In genomic region chr1:74437702-74438427, GRCm38 (mm10) we compare ENCODE assay signal across 9 mouse cellular contexts. TPM values are rescaled to one million over a fixed set of nuclear protein-coding genes. Genes with fewer than 3 reads are reported as not detected.
DNase-seq lines count a peak whose midpoint lies in the region; ATAC-seq lines count a peak whose summit lies in the region.
"Had no signal": no experiment of that assay in that cellular context is flagged by ENCODE, and none has a peak within 500 bp of the region (broad histone marks: within the 10 kb centered on the region; RNA-seq: fewer than 3 reads in every experiment).

No protein-coding gene starts in this region.

- H3K27me3 ChIP-seq in stomach, embryonic 15.5 days (replicated peaks) = no peaks in the 10 kb centered on the region
- H3K27me3 ChIP-seq: megakaryocyte, embryonic 14.5 days had no signal

- peak; percentile 28 to 62 for DNase-seq in frontal cortex, postnatal 36 days (ENCODE audit: low spot score in 2 of 2)
- DNase-seq in frontal cortex, postnatal 25 days (ENCODE audit: low spot score in 2 of 2) = no peak
- DNase-seq in 3134 (ENCODE audit: extremely low read depth, insufficient read length, low spot score) = peak; percentile 44
- DNase-seq in adrenal gland, postnatal 36 days = peak; percentile 91 to 92
- peak; percentile 62 for DNase-seq in induced T-regulatory cell, adult 2 months (ENCODE audit: low read depth)
- no peak for DNase-seq in cerebellum, adult 9-11 months
- no peak for DNase-seq in gastrocnemius, postnatal 4 days (ENCODE audit: low spot score in 2 of 2)

- H3K9me3 ChIP-seq in stomach, embryonic 15.5 days = no peaks in the 10 kb centered on the region
- H3K9me3 ChIP-seq: megakaryocyte, embryonic 14.5 days had no signal

- H3K9ac ChIP-seq in stomach, embryonic 15.5 days = no peak overlapping the region

- ATAC-seq in stomach, embryonic 15.5 days (ENCODE audit: insufficient read depth, low FRiP score, low read depth) = peak; percentile 62

- H3K36me3 ChIP-seq in stomach, embryonic 15.5 days = peaks cover 28% of the 10 kb centered on the region

- no peak overlapping the region for H3K4me3 ChIP-seq in stomach, embryonic 15.5 days (replicated peaks)
- H3K4me3 ChIP-seq: megakaryocyte, embryonic 14.5 days had no signal

- 57% methylated on average over 8 of the region's 8 CpGs for WGBS in stomach, embryonic 15.5 days

- no peaks in the 10 kb centered on the region for H3K4me1 ChIP-seq in stomach, embryonic 15.5 days

- H3K27ac ChIP-seq in stomach, embryonic 15.5 days = no peak overlapping the region

- H3K4me2 ChIP-seq in stomach, embryonic 15.5 days = no peak overlapping the region

RNA-seq across cellular contexts. Expression of gene Vil1, which starts 28.7 kb away (rescaled TPM):
- total RNA-seq in adrenal gland, postnatal 36 days (2021) = 1 to 10 TPM; 1.3 to 1.5 TPM
- polyA plus RNA-seq in stomach, embryonic 15.5 days (2015; fragmentation: Nextera tagmentation; extraction: Ambion mirVana) = 32.2 and 41.1 TPM in 2 replicates
- under 1 TPM; 0.13 to 0.66 TPM for total RNA-seq in gastrocnemius, postnatal 4 days (2021)

RNA-seq across cellular contexts. Expression of gene Ctdsp1, which starts 46.6 kb away (rescaled TPM):
- total RNA-seq in adrenal gland, postnatal 36 days (2021) = 100 to 1,000 TPM; 128 to 176 TPM
- 82.9 and 86.2 TPM in 2 replicates for polyA plus RNA-seq in stomach, embryonic 15.5 days (2015; fragmentation: Nextera tagmentation; extraction: Ambion mirVana)
- 100 to 1,000 TPM; 109 to 135 TPM for total RNA-seq in gastrocnemius, postnatal 4 days (2021)

Comparison
In these comparisons a context has a peak if more than half of its experiments do, and no peak if none do; other contexts are left out.
1. DNase-seq: peak in frontal cortex, postnatal 36 days (2 of 2), 3134 (single experiment), adrenal gland, postnatal 36 days (2 of 2) and induced T-regulatory cell, adult 2 months (single experiment); none in frontal cortex, postnatal 25 days (0 of 2), cerebellum, adult 9-11 months (single experiment) and gastrocnemius, postnatal 4 days (0 of 2).